Mouse (Mus musculus) ES-Bruce4 (cell line): ENCODE measurements around the gene Sec24b.

Experiments
- CTCF ChIP-seq: IDR thresholded peaks from one replicate; pipeline ENCODE4 v1.8.1; 2011; ENCODE audit warnings: low read depth, low read length
- EP300 ChIP-seq: IDR thresholded peaks from 2 replicates; pipeline ENCODE4 v1.6.1; 2011; ENCODE audit warnings: low read depth, low read length; ENCODE audit not compliant: insufficient read depth
- POLR2A ChIP-seq: IDR thresholded peaks from one replicate; pipeline ENCODE4 v1.8.1; 2011; ENCODE audit warnings: low read length; ENCODE audit not compliant: insufficient read depth

- TF ChIP-seq CTCF (no peak), POLR2A (no peak), EP300 (no peak)
These were observed 108.1 kb downstream of the Sec24b start for GRCm38 (mm10) chr3:129953296-129953695.
